Mouse (Mus musculus) forebrain, embryonic 11.5 days (tissue): ENCODE results near the gene Ehd3. TPM values are rescaled to one million over a fixed set of nuclear protein-coding genes. Genes with fewer than 3 reads are reported as not detected.
A peak's percentile ranks its signal among the peaks of the same experiment; 100 is the strongest.

Source experiments
- ATAC-seq: fragments of 200-750 bp; cut with Nextera tagmentation; replicated peaks from 2 replicates; pipeline ENCODE4 v1.8.0; 2017; ENCODE audit warnings: moderate TSS enrichment; ENCODE audit not compliant: low FRiP score
- DNase-seq: peaks from one replicate; pipeline ENCODE4 v3.0.0-alpha.2; 2017; ENCODE audit warnings: low spot score
- H3K27ac ChIP-seq: fragments of 300-500 bp; sonication (generic); 2 replicates; pipeline ENCODE4 v1.5.1; 2014; ENCODE audit warnings: low read depth, low read length
- H3K27me3 ChIP-seq: fragments of 300-500 bp; sonication (generic); 2 replicates; pipeline ENCODE4 v1.6.1; 2014; ENCODE audit warnings: mild to moderate bottlenecking, low read length, mixed read lengths; ENCODE audit not compliant: control insufficient read depth, insufficient read depth
- H3K36me3 ChIP-seq: fragments of 300-500 bp; sonication (generic); 2 replicates; pipeline ENCODE4 v1.6.1; 2014; ENCODE audit warnings: mild to moderate bottlenecking, low read length, moderate library complexity, mixed read lengths; ENCODE audit not compliant: control insufficient read depth, insufficient read depth
- H3K4me1 ChIP-seq: fragments of 300-500 bp; sonication (generic); replicated peaks from 2 replicates; pipeline ENCODE4 v1.6.1; 2014; ENCODE audit warnings: low read length, mixed read lengths; ENCODE audit not compliant: control insufficient read depth, insufficient read depth
- H3K4me2 ChIP-seq: fragments of 300-500 bp; sonication (generic); 2 replicates; pipeline ENCODE4 v1.6.1; 2014; ENCODE audit warnings: low read depth, mild to moderate bottlenecking, low read length, moderate library complexity, mixed read lengths; ENCODE audit not compliant: severe bottlenecking
- H3K4me3 ChIP-seq: fragments of 300-500 bp; sonication (generic); 2 replicates; pipeline ENCODE4 v1.5.1; 2014; ENCODE audit warnings: low read depth, low read length
- H3K9ac ChIP-seq: fragments of 300-500 bp; sonication (generic); 2 replicates; pipeline ENCODE4 v1.6.1; 2014; ENCODE audit warnings: low read length
- H3K9me3 ChIP-seq: fragments of 300-500 bp; sonication (generic); 2 replicates; pipeline ENCODE4 v1.6.1; 2016; ENCODE audit warnings: low read length, mixed read lengths; ENCODE audit not compliant: control insufficient read depth
- WGBS: fragments of 180-500 bp; shearing (Covaris S2); extraction: QIAGEN DNeasy Blood & Tissue Kit; methylation state at CpG from one replicate; pipeline ENCODE4 v1.1.7; 2014; 5-methylcytosine and 5-hydroxymethylcytosine counted together
- polyA plus RNA-seq: library from polyadenylated mRNA; unstranded; fragments of >200 nt; fragmentation: Nextera tagmentation; extraction: Ambion mirVana; gene quantifications from 2 replicates; pipeline ENCODE4 v1.2.1, GENCODE M21; 2014

Gene Ehd3
- polyA plus RNA-seq, 1 experiment from 2014 or later, result 9.1 TPM

GRCm38 (mm10) chr17:73820726-73821125, 16.8 kb downstream of the Ehd3 start:
- H3K4me1 ChIP-seq, result no peaks in the 10 kb centered on the region
- DNase-seq (no peak), ATAC-seq (no peak)
- H3K27me3 ChIP-seq, result no peaks in the 10 kb centered on the region
- H3K9ac ChIP-seq, result no peak overlapping the region
- H3K4me3 ChIP-seq, result no peak overlapping the region
- WGBS, result 84% methylated on average over 4 of the region's 4 CpGs
- no peak overlapping the region for H3K27ac ChIP-seq
- no peak overlapping the region for H3K4me2 ChIP-seq
- no peaks in the 10 kb centered on the region for H3K9me3 ChIP-seq
- H3K36me3 ChIP-seq, result no peaks in the 10 kb centered on the region

DNA sequence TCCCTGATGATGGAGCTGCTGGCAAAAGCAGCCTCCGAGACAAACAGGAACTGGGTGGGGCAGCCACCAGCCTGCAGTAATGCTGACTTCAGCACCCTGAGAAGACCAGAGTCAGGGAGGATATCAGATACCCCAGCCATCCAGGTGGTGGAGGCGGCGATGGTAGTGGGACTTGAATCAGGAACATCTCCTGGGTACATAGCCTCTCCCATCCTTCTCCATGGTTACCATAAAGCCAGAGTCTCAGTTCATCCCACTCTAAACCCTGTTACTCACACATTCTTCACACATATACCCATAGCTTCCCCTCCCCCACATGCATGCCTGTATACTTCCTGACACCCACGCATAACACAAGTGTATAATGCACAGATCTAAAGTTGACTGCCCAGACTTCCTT, 18.3 kb downstream of the Ehd3 start:
- Histone ChIP-seq H3K4me2 (no peak overlapping the region), H3K4me1 (no peaks in the 10 kb centered on the region), H3K36me3 (no peaks in the 10 kb centered on the region), H3K27ac (no peak overlapping the region), H3K9ac (no peak overlapping the region), H3K4me3 (no peak overlapping the region), H3K9me3 (no peaks in the 10 kb centered on the region), H3K27me3 (no peaks in the 10 kb centered on the region)
- no peak for ATAC-seq
- 86% methylated on average over 4 of the region's 4 CpGs for WGBS
- DNase-seq, result no peak

GRCm38 (mm10) chr17:73823121-73824021, 19.4 kb downstream of the Ehd3 start:
- Histone ChIP-seq H3K9ac (no peak overlapping the region), H3K27ac (no peak overlapping the region), H3K36me3 (no peaks in the 10 kb centered on the region), H3K9me3 (no peaks in the 10 kb centered on the region), H3K4me3 (no peak overlapping the region), H3K27me3 (no peaks in the 10 kb centered on the region), H3K4me1 (no peaks in the 10 kb centered on the region), H3K4me2 (no peak overlapping the region)
- WGBS, result 74% methylated on average over 17 of the region's 17 CpGs
- DNase-seq (no peak), ATAC-seq (peak; percentile 33; the same call in 1 of the 2 replicates)

DNA sequence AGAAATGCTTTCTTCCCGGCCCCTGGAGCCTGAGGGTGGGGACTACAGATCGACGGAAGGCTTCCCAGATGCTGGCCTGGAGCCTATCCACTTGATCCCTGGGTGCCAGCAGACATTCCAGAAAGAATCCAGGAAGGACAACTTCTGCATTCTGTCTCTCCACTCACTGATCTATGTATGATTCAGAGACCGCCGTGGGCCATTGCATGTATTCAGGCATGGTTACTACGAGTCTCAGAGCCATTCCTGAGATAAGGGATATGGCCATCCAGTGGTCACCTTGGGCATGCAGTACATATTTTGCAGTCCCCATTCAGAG, 20.0 kb downstream of the Ehd3 start:
- ATAC-seq (no peak), DNase-seq (no peak)
- no peak overlapping the region for H3K9ac ChIP-seq
- H3K4me1 ChIP-seq, result no peaks in the 10 kb centered on the region
- H3K27ac ChIP-seq, result no peak overlapping the region
- no peak overlapping the region for H3K4me3 ChIP-seq
- no peaks in the 10 kb centered on the region for H3K36me3 ChIP-seq
- H3K9me3 ChIP-seq, result no peaks in the 10 kb centered on the region
- 60% methylated on average over 6 of the region's 6 CpGs for WGBS
- no peak overlapping the region for H3K4me2 ChIP-seq
- H3K27me3 ChIP-seq, result no peaks in the 10 kb centered on the region

GRCm38 (mm10) chr17:73826106-73826505, 22.2 kb downstream of the Ehd3 start:
- H3K27me3 ChIP-seq, result no peaks in the 10 kb centered on the region
- H3K4me1 ChIP-seq, result no peaks in the 10 kb centered on the region
- no peaks in the 10 kb centered on the region for H3K9me3 ChIP-seq
- H3K27ac ChIP-seq, result no peak overlapping the region
- WGBS, result 94% methylated on average over 6 of the region's 6 CpGs
- no peak overlapping the region for H3K4me3 ChIP-seq
- no peak overlapping the region for H3K9ac ChIP-seq
- H3K36me3 ChIP-seq, result no peaks in the 10 kb centered on the region; the same call in 1 of the 2 replicates
- no peak overlapping the region for H3K4me2 ChIP-seq
- ATAC-seq (no peak), DNase-seq (no peak)

DNA sequence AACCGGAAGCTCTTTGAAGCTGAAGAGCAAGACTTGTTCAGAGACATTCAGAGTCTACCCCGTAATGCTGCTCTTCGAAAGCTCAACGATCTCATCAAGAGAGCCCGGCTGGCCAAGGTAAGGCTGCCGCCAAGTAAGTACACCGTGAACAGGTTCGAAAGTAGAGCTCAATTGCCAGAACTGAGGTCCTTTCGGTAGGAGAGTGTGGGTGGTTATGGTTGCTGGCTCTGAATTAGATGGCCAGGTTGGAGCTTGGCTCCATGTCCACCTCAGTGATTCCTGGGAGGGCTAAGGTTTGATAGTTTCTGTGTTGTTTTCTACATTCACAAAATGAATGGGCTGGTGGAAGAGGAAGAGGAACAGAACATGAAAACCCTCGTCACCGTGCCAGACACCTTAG, 23.5 kb downstream of the Ehd3 start:
- Histone ChIP-seq H3K9ac (no peak overlapping the region), H3K9me3 (no peaks in the 10 kb centered on the region), H3K4me3 (no peak overlapping the region), H3K4me2 (no peak overlapping the region), H3K36me3 (no peaks in the 10 kb centered on the region; the same call in 1 of the 2 replicates), H3K4me1 (no peaks in the 10 kb centered on the region), H3K27ac (no peak overlapping the region), H3K27me3 (no peaks in the 10 kb centered on the region)
- no peak for ATAC-seq
- no peak for DNase-seq
- WGBS, result 93% methylated on average over 11 of the region's 11 CpGs

GRCm38 (mm10) chr17:73830511-73830910, 26.6 kb downstream of the Ehd3 start:
- 89% methylated on average over 1 of the region's 1 CpGs for WGBS
- no peak overlapping the region for H3K4me2 ChIP-seq
- H3K27me3 ChIP-seq, result no peaks in the 10 kb centered on the region
- DNase-seq (no peak), ATAC-seq (no peak)
- H3K4me1 ChIP-seq, result no peaks in the 10 kb centered on the region
- H3K36me3 ChIP-seq, result no peaks in the 10 kb centered on the region; the same call in 1 of the 2 replicates
- no peak overlapping the region for H3K9ac ChIP-seq
- no peaks in the 10 kb centered on the region for H3K9me3 ChIP-seq
- H3K27ac ChIP-seq, result no peak overlapping the region
- no peak overlapping the region for H3K4me3 ChIP-seq

DNA sequence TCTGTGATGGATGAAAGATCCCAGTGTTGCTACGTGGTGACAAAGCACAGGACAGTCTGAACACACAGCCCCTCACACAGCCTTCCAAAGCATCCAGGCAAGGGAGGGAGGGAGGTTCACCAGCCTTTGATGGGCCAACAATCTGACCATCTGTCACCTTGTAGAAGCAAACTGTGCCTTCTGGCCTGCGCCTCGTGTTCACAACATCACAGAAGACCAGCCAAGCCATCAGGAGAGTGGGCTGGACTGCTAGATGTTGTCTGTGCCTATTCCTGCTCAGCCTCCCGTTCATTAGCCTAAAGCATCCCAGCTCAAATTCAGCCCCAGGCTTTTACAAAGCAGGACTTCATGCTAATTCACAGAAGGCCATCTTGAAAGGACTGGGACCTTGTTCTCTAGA, 27.5 kb downstream of the Ehd3 start:
- WGBS, result 76% methylated on average over 4 of the region's 4 CpGs
- no peak overlapping the region for H3K9ac ChIP-seq
- DNase-seq (no peak), ATAC-seq (no peak)
- no peak overlapping the region for H3K4me2 ChIP-seq
- H3K4me3 ChIP-seq, result no peak overlapping the region
- H3K27me3 ChIP-seq, result no peaks in the 10 kb centered on the region
- no peak overlapping the region for H3K27ac ChIP-seq
- no peaks in the 10 kb centered on the region for H3K4me1 ChIP-seq
- no peaks in the 10 kb centered on the region; the same call in 1 of the 2 replicates for H3K36me3 ChIP-seq
- no peaks in the 10 kb centered on the region for H3K9me3 ChIP-seq

- Histone ChIP-seq H3K4me2 (no peak overlapping the region), H3K4me3 (no peak overlapping the region), H3K27me3 (no peaks in the 10 kb centered on the region), H3K9me3 (no peaks in the 10 kb centered on the region), H3K27ac (no peak overlapping the region), H3K9ac (no peak overlapping the region), H3K36me3 (no peaks in the 10 kb centered on the region; the same call in 1 of the 2 replicates), H3K4me1 (no peaks in the 10 kb centered on the region)
- 90% methylated on average over 1 of the region's 1 CpGs for WGBS
- no peak for DNase-seq
- no peak for ATAC-seq
These were observed 29.0 kb downstream of the Ehd3 start for GRCm38 (mm10) chr17:73832901-73833300.
